Mouse (Mus musculus) embryonic facial prominence, embryonic 14.5 days (tissue): ENCODE results near the gene Tspan12. TPM values are rescaled to one million over a fixed set of nuclear protein-coding genes. Genes with fewer than 3 reads are reported as not detected.
"Not testable (repeated sequence)": the region's sequence is repeated elsewhere in the genome, so short reads cannot be mapped to it uniquely, and the experiment has no call there.

ENCODE experiments used
- ATAC-seq: fragments of 200-750 bp; cut with Nextera tagmentation; 2 replicates; pipeline ENCODE4 v1.8.0; 2017; ENCODE audit warnings: low read depth, moderate number of reproducible peaks, moderate TSS enrichment
- DNase-seq: peaks from one replicate; pipeline ENCODE4 v3.0.0-alpha.2; 2015; ENCODE audit warnings: low spot score
- H3K27ac ChIP-seq: fragments of 300-500 bp; sonication (generic); replicated peaks from 2 replicates; pipeline ENCODE4 v1.5.1; 2014; ENCODE audit warnings: low read depth, mild to moderate bottlenecking, low read length, moderate library complexity
- H3K27me3 ChIP-seq: fragments of 300-500 bp; sonication (generic); replicated peaks from 2 replicates; pipeline ENCODE4 v1.6.1; 2014; ENCODE audit warnings: low read length; ENCODE audit not compliant: control insufficient read depth, insufficient read depth
- H3K36me3 ChIP-seq: fragments of 300-500 bp; sonication (generic); 2 replicates; pipeline ENCODE4 v1.6.1; 2014; ENCODE audit warnings: low read length, mixed read lengths; ENCODE audit not compliant: control insufficient read depth, insufficient read depth
- H3K4me1 ChIP-seq: fragments of 300-500 bp; sonication (generic); 2 replicates; pipeline ENCODE4 v1.6.1; 2014; ENCODE audit warnings: antibody characterized with exemption, low read length; ENCODE audit not compliant: control insufficient read depth, insufficient read depth
- H3K4me2 ChIP-seq: fragments of 300-500 bp; sonication (generic); 2 replicates; pipeline ENCODE4 v1.6.1; 2014; ENCODE audit warnings: low read depth, mild to moderate bottlenecking, low read length, moderate library complexity, mixed read lengths
- H3K4me3 ChIP-seq: fragments of 300-500 bp; sonication (generic); 2 replicates; pipeline ENCODE4 v1.5.1; 2014; ENCODE audit warnings: low read depth, mild to moderate bottlenecking, low read length
- H3K9ac ChIP-seq: fragments of 300-500 bp; sonication (generic); 2 replicates; pipeline ENCODE4 v1.6.1; 2014; ENCODE audit warnings: low read depth, mild to moderate bottlenecking, low read length, moderate library complexity, mixed read lengths
- H3K9me3 ChIP-seq: fragments of 300-500 bp; sonication (generic); 2 replicates; pipeline ENCODE4 v1.6.1; 2016; ENCODE audit warnings: low read length; ENCODE audit not compliant: control insufficient read depth
- WGBS: fragments of 180-500 bp; shearing (Covaris S2); extraction: QIAGEN DNeasy Blood & Tissue Kit; methylation state at CpG from one replicate; pipeline ENCODE4 v1.1.7; 2014; 5-methylcytosine and 5-hydroxymethylcytosine counted together
- polyA plus RNA-seq: library from polyadenylated mRNA; unstranded; fragments of >200 nt; fragmentation: Nextera tagmentation; extraction: Ambion mirVana; gene quantifications from 2 replicates; pipeline ENCODE4 v1.2.1, GENCODE M21; 2014

Gene Tspan12
- polyA plus RNA-seq, 1 experiment from 2014 or later: 52.8 TPM

GRCm38 (mm10) chr6:21795410-21795809 is 56.9 kb downstream of the Tspan12 start:
- Histone ChIP-seq H3K27me3 (no peaks in the 10 kb centered on the region), H3K9ac (no peak overlapping the region), H3K9me3 (no peaks in the 10 kb centered on the region), H3K4me1 (no peaks in the 10 kb centered on the region), H3K4me3 (no peak overlapping the region), H3K36me3 (0 out of 2 replicates have a peak, but pooled peaks cover 11% of the 10 kb centered on the region), H3K4me2 (no peak overlapping the region), H3K27ac (no peak overlapping the region)
- WGBS: 79% methylated on average over 5 of the region's 5 CpGs
- no peak for ATAC-seq
- no peak for DNase-seq

GRCm38 (mm10) chr6:21795072-21795407 is 57.3 kb downstream of the Tspan12 start:
- Histone ChIP-seq H3K27ac (no peak overlapping the region), H3K4me2 (no peak overlapping the region), H3K4me1 (no peaks in the 10 kb centered on the region), H3K4me3 (no peak overlapping the region), H3K9ac (no peak overlapping the region), H3K9me3 (no peaks in the 10 kb centered on the region), H3K27me3 (no peaks in the 10 kb centered on the region), H3K36me3 (0 out of 2 replicates have a peak, but pooled peaks cover 8% of the 10 kb centered on the region)
- ATAC-seq (peak; percentile 76; the same call in 1 of the 2 replicates), DNase-seq (peak; percentile 75)
- WGBS: 6% methylated on average over 7 of the region's 7 CpGs

- Histone ChIP-seq H3K9ac (no peak overlapping the region), H3K27me3 (no peaks in the 10 kb centered on the region), H3K36me3 (0 out of 2 replicates have a peak, but pooled peaks cover 2% of the 10 kb centered on the region), H3K9me3 (no peaks in the 10 kb centered on the region), H3K4me1 (no peaks in the 10 kb centered on the region), H3K4me3 (no peak overlapping the region), H3K27ac (no peak overlapping the region), H3K4me2 (no peak overlapping the region)
- 81% methylated on average over 11 of the region's 11 CpGs for WGBS
- ATAC-seq: no peak
- no peak for DNase-seq
Observed at GRCm38 (mm10) chr6:21794337-21795071, 57.8 kb downstream of the Tspan12 start.

- Histone ChIP-seq H3K9ac (no peak overlapping the region), H3K36me3 (no peaks in the 10 kb centered on the region), H3K4me3 (no peak overlapping the region), H3K27ac (no peak overlapping the region), H3K4me1 (no peaks in the 10 kb centered on the region), H3K27me3 (no peaks in the 10 kb centered on the region), H3K9me3 (no peaks in the 10 kb centered on the region), H3K4me2 (no peak overlapping the region)
- WGBS: 83% methylated on average over 7 of the region's 7 CpGs
- DNase-seq: no peak
- ATAC-seq: no peak
Observed at GRCm38 (mm10) chr6:21791307-21791706, 61.0 kb downstream of the Tspan12 start.

GRCm38 (mm10) chr6:21790550-21791086 is 61.7 kb downstream of the Tspan12 start:
- WGBS: 86% methylated on average over 4 of the region's 4 CpGs
- no peak overlapping the region for H3K4me3 ChIP-seq
- no peaks in the 10 kb centered on the region for H3K9me3 ChIP-seq
- no peak overlapping the region for H3K9ac ChIP-seq
- ATAC-seq: no peak
- no peak overlapping the region for H3K4me2 ChIP-seq
- no peaks in the 10 kb centered on the region for H3K27me3 ChIP-seq
- no peak overlapping the region for H3K27ac ChIP-seq
- no peaks in the 10 kb centered on the region for H3K4me1 ChIP-seq
- H3K36me3 ChIP-seq: no peaks in the 10 kb centered on the region
- no peak for DNase-seq

- no peak overlapping the region for H3K4me2 ChIP-seq
Observed at GRCm38 (mm10) chr6:21790036-21790435, 62.3 kb downstream of the Tspan12 start.

GRCm38 (mm10) chr6:21789582-21789981 is 62.7 kb downstream of the Tspan12 start:
- WGBS: 75% methylated on average over 1 of the region's 1 CpGs
- not testable (repeated sequence) for ATAC-seq

More at GRCm38 (mm10) chr6:21790036-21790435, 62.3 kb downstream of the Tspan12 start:
- Histone ChIP-seq H3K27me3 (no peaks in the 10 kb centered on the region), H3K4me1 (no peaks in the 10 kb centered on the region), H3K9ac (no peak overlapping the region), H3K9me3 (no peaks in the 10 kb centered on the region), H3K36me3 (no peaks in the 10 kb centered on the region), H3K4me3 (no peak overlapping the region), H3K27ac (no peak overlapping the region)
- no peak for ATAC-seq
- DNase-seq: no peak
- WGBS: 57% methylated on average over 2 of the region's 2 CpGs

GRCm38 (mm10) chr6:21787757-21788156 is 64.6 kb downstream of the Tspan12 start:
- DNase-seq (no peak), ATAC-seq (no peak)
- Histone ChIP-seq H3K4me1 (no peaks in the 10 kb centered on the region), H3K9ac (no peak overlapping the region), H3K27ac (no peak overlapping the region), H3K36me3 (no peaks in the 10 kb centered on the region), H3K4me3 (no peak overlapping the region), H3K9me3 (no peaks in the 10 kb centered on the region), H3K4me2 (no peak overlapping the region), H3K27me3 (no peaks in the 10 kb centered on the region)
- 70% methylated on average over 11 of the region's 11 CpGs for WGBS

More at GRCm38 (mm10) chr6:21789582-21789981, 62.7 kb downstream of the Tspan12 start:
- not testable (repeated sequence) for H3K27ac ChIP-seq, H3K36me3 ChIP-seq, H3K4me2 ChIP-seq, H3K4me1 ChIP-seq, DNase-seq, H3K4me3 ChIP-seq, H3K9me3 ChIP-seq, H3K9ac ChIP-seq, H3K27me3 ChIP-seq

- no peaks in the 10 kb centered on the region for H3K27me3 ChIP-seq
- no peak for ATAC-seq
- no peak overlapping the region for H3K4me3 ChIP-seq
- no peak overlapping the region for H3K27ac ChIP-seq
- H3K4me1 ChIP-seq: no peaks in the 10 kb centered on the region
- H3K9me3 ChIP-seq: no peaks in the 10 kb centered on the region
- H3K9ac ChIP-seq: no peak overlapping the region
- 54% methylated on average over 6 of the region's 6 CpGs for WGBS
- peak; percentile 20 for DNase-seq
- no peak overlapping the region for H3K4me2 ChIP-seq
- H3K36me3 ChIP-seq: no peaks in the 10 kb centered on the region
Observed at GRCm38 (mm10) chr6:21787274-21787673, 65.0 kb downstream of the Tspan12 start.
